Mouse (Mus musculus) neural tube, embryonic 10.5 days (tissue): Measurements from ENCODE around the gene Snx25.

Experiments
- DNase-seq: peaks from one replicate; pipeline ENCODE4 v3.0.0-alpha.2; 2017; ENCODE audit warnings: low spot score; ENCODE audit errors: extremely low spot score

The Snx25 gene

DNA sequence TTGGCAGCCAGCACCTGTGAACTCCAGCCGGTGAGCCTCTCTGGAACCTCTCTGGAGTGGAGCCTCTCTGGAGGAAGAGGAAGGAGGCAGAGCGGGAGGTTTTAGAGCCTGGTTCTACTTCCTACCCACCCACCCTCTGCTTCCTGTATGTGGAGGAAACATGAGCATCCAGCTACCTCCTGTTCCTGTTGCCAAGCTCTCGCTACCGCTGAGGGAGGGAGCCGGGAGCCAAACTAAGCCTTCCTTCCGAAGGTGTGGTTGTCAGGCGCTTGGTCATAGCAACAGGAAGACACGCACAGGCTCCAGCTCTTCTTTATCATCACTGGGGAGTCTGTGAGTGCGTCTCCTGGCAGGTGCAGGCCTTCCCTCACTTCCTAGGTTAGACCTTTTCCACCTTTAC is 129.8 kb downstream of the Snx25 start:
- DNase-seq = no peak

- DNase-seq = peak; percentile 38
Measured at GRCm38 (mm10) chr8:46010746-46011680, 140.9 kb downstream of the Snx25 start.

DNA sequence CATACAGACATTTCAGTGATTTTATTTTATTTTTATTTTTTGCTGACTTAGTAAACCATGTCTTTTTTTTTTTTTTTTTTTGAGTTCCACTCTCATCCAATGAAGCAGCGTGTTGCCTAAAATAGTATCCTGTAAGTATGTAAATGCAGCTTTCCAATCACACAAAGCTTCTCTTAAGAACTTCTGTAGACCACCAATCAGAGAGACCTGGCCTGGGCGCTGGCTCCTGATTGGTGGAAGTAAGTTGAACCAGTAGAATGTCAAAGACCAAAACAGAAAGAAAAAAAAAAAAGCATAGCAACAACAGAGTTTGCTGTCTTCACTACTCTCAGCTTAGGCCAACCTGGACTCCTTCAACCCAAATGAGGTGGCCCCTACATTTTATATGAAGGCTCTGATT is 141.7 kb downstream of the Snx25 start:
- DNase-seq = no peak

DNA sequence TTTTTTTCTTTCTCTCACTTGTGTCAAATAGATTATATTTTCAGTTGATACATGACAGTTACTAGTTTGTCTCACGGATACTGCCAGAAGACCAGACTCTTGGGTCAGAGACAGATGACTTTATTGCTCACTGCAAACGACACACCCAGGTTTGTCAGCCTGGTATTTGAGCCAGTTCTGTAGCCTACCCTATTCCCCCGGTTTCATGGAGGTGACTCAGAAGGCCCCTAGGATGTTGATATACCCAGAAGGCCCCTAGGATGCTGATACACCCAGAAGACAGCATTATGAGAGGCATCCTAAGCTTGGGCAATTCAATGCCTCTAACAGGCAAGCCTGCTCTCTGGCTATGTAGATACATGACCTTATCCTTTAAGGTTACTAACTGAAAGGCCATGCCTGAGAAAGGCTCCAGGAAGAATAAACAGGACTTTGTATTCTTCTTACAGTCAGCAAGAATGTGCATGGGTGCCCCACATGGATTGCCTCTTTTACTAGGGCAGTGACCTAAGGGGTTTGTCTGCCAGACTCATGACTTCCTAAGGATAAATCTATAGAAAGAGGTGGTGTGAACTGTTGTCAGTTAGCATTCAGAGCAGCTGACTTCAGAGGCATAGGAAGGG is 144.8 kb downstream of the Snx25 start:
- DNase-seq = no peak

- DNase-seq = no peak
Measured at GRCm38 (mm10) chr8:46005596-46005995, 146.4 kb downstream of the Snx25 start, which contains the start of gene Ankrd37. Gene Ankrd37, minus strand, starts transcription at chr8:46005707.

DNA sequence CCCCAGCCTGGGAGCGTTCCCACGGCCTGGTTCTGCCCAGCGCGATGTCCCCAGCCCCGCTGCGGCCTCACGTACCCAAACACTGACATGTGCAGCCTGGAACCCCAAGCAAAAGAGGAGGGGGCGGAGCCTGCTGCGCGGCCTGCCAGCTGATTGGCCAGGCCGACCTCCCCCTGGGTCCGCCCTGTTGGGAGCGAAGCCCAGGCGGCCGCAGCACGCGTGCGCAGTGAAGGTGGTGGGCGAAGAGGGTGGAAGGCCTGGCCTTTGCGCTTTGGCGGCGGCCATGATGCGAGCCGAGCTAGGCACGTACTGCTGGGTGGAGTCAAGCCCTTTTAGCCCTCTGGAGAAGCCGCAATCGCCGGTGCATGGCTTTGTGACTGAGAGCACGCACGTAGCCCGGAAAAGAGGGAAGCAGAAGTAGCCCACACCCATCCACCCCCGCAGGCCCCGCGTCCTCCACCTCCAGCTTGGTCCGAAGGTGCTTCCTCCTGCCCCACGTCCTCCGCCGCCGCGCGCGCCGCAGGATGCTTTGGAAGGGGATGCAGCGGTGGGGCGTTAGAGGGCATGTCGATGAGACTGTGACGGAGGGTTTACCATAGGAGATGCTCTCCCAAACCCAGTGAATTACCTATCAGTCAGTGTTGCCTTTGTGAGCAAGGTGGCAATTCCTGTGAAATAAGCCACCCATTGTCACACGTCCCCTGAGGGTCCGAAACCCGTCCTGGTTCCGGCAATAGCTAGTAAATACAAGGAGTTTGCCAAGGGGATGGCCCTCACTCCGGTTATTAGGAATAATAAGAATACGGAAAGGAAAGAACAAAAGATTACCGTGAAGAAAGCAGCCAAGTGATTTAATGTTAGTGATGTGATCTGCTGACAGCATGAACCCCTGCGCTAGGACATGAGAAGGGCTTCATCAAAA is 151.9 kb downstream of the Snx25 start:
- peak; percentile 98 for DNase-seq

DNA sequence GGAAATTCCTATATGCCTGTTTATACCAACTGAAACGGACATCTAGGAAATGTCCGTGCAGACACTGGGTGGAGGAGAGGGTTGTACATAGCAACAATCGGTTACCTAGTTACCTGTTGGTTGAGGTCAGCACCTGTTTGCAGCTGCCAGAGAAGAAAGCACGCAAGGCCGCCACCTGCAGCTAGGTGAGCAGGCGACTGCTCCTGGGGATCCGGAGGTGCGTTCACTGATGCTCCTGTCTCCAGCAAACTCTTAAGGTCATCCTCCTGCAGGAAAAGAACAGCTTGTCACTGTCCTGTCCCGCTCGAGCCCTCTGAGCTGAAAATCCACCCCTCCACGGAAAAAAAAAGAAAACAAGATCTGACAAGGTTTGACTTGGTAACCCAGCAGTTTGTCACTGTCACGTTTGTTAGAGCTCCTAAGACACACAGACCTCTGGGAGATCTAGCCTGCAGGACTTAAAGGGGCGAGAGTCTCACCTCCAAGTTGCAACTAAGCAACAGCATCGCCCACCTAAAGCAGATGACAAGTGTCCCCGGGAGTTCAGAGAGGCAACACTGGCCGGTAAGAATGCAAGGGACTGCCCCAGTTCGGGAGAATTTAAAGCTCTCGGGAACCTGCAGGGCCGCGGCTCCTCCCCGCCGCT is 152.7 kb downstream of the Snx25 start, which contains the start of gene Lrp2bp:
Lrp2bp (plus strand) TSS at position 166 of the 646 bp plus-strand sequence.
- DNase-seq = no peak

- DNase-seq = no peak
Measured at GRCm38 (mm10) chr8:45998228-45998627, 153.7 kb downstream of the Snx25 start.

- no peak for DNase-seq
Measured at GRCm38 (mm10) chr8:45995576-45995975, 156.4 kb downstream of the Snx25 start.

DNA sequence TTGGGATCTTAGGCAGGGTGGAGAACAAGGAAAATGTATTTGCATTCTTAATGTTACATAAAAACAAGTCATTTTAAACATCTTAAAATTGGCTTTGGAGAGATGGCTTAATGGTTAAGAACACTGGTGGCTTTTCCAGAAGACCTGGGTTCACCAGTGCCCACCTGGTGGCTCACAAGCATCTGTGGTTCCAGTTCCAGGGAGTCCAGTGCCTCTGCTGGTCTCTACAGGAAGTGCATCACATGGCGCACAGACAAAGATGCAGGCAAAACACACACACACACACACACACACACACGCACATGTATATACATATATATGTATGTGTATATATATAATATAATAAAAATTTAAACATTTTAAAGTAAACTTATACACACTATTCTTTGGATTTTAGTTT is 157.8 kb downstream of the Snx25 start:
- DNase-seq = no peak

GRCm38 (mm10) chr8:45990631-45991310 is 161.2 kb downstream of the Snx25 start:
- no peak for DNase-seq

GRCm38 (mm10) chr8:45988189-45988588 is 163.8 kb downstream of the Snx25 start:
- no peak for DNase-seq

DNA sequence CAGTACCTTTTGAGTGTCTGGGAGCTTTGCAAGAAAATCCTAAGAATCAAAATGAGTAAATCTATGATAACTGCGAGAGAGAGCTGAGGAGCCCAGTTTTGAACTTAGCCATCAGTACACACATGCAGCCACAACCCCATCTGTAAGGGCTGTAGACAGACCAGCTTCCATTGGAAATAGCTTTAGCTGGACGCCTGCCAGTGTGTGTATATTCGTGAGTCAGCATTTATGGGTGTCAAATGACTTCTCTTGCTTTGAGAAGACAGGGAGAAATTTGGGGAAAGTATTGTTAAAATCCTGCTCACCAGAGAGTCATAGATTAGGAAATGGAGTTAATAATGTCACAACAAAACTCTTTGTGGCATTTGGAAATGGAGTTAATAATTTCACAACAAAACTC is 165.3 kb downstream of the Snx25 start:
- DNase-seq = no peak
